27 mouse cellular contexts compared by ENCODE assay signal in genomic region chr14:34930040-34930719, GRCm38 (mm10).
DNase-seq lines count a peak whose midpoint lies in the region; ATAC-seq and TF ChIP-seq lines count a peak whose summit lies in the region.
"Had no signal": no experiment of that assay in that cellular context is flagged by ENCODE, and none has a peak within 500 bp of the region (broad histone marks: within the 10 kb centered on the region; RNA-seq: fewer than 3 reads in every experiment).

No protein-coding gene starts in this region.

- H3K9ac ChIP-seq in liver, postnatal 0 days (replicated peaks) = no peak overlapping the region
- no peak overlapping the region for H3K9ac ChIP-seq in liver, embryonic 11.5 days (ENCODE audit: low read depth, low read length)
- H3K9ac ChIP-seq: forebrain, embryonic 13.5 days; limb, embryonic 12.5 days; liver, embryonic 13.5 days; lung, embryonic 15.5 days; neural tube, embryonic 13.5 days had no signal

- WGBS in liver, postnatal 0 days (ENCODE audit: insufficient replicate concordance) = 73% methylated on average over 8 of the region's 8 CpGs
- WGBS in liver, embryonic 11.5 days = 76% methylated on average over 8 of the region's 8 CpGs

- no peaks in the 10 kb centered on the region for H3K27me3 ChIP-seq in liver, postnatal 0 days (ENCODE audit: insufficient read depth, low read length)
- no peaks in the 10 kb centered on the region for H3K27me3 ChIP-seq in liver, embryonic 11.5 days (replicated peaks; ENCODE audit: control insufficient read depth, insufficient read depth, low read length)
- H3K27me3 ChIP-seq: forebrain, embryonic 13.5 days; liver, embryonic 13.5 days; lung, embryonic 15.5 days; neural tube, embryonic 13.5 days; Patski had no signal

- no peak overlapping the region for H3K4me2 ChIP-seq in liver, postnatal 0 days (ENCODE audit: low read depth, low read length)
- no peak overlapping the region for H3K4me2 ChIP-seq in liver, embryonic 11.5 days
- H3K4me2 ChIP-seq: forebrain, embryonic 13.5 days; limb, embryonic 12.5 days; liver, embryonic 13.5 days; lung, embryonic 15.5 days; neural tube, embryonic 13.5 days had no signal

- TF ChIP-seq CTCF in liver, postnatal 0 days (IDR thresholded peaks at IDR 0.05; ENCODE audit: low read depth) = 0 out of 2 replicates have a peak, but pooled peaks have one; percentile 8

- peak; percentile 54 for DNase-seq in cerebellum, adult 11-12 months
- DNase-seq in cerebellum, postnatal 4 days (ENCODE audit: low spot score in 2 of 2) = no peak
- DNase-seq in liver, postnatal 0 days = no peak
- no peak for DNase-seq in liver, embryonic 11.5 days (ENCODE audit: low spot score)
- DNase-seq in cerebellum, postnatal 36 days = peak; percentile 19 to 33
- no peak for DNase-seq in embryo, embryonic 10.5 days (ENCODE audit: low spot score)
- DNase-seq in spleen, postnatal 36 days (ENCODE audit: low spot score in 2 of 2) = no peak
- DNase-seq: adrenal gland, postnatal 10 days; gastrocnemius, postnatal 14 days; heart, adult 18-20 months; heart, postnatal 4 days; kidney, adult 9 months; kidney, postnatal 36 days; liver, embryonic 13.5 days; lung, postnatal 4 days; right cerebral cortex, adult 18-20 months; thymus, postnatal 14 days had no signal

- no peaks in the 10 kb centered on the region for H3K36me3 ChIP-seq in liver, postnatal 0 days (replicated peaks; ENCODE audit: insufficient read depth, low read length)
- H3K36me3 ChIP-seq in liver, embryonic 11.5 days (ENCODE audit: control insufficient read depth, insufficient read depth, low read length) = no peaks in the 10 kb centered on the region
- H3K36me3 ChIP-seq: limb, embryonic 12.5 days; liver, embryonic 13.5 days; lung, embryonic 15.5 days; midbrain, embryonic 10.5 days; neural tube, embryonic 13.5 days had no signal

- H3K27ac ChIP-seq in liver, postnatal 0 days (ENCODE audit: low read depth) = no peak overlapping the region
- no peak overlapping the region for H3K27ac ChIP-seq in liver, embryonic 11.5 days (ENCODE audit: low read depth, low read length)
- H3K27ac ChIP-seq: forebrain, embryonic 13.5 days; left cerebral cortex, adult 2 months; limb, embryonic 12.5 days; liver, embryonic 13.5 days; lung, embryonic 15.5 days; midbrain, embryonic 10.5 days; neural tube, embryonic 13.5 days had no signal

- no peak for TF ChIP-seq EP300 in liver, postnatal 0 days (IDR thresholded peaks at IDR 0.05; ENCODE audit: low read depth)

- no peaks in the 10 kb centered on the region for H3K4me1 ChIP-seq in liver, postnatal 0 days (ENCODE audit: insufficient read depth)
- no peaks in the 10 kb centered on the region for H3K4me1 ChIP-seq in liver, embryonic 11.5 days (replicated peaks; ENCODE audit: control insufficient read depth, insufficient read depth, low read length)
- H3K4me1 ChIP-seq: liver, embryonic 13.5 days; lung, embryonic 15.5 days had no signal

- ATAC-seq in liver, postnatal 0 days = no peak
- ATAC-seq in liver, embryonic 11.5 days (replicated peaks; ENCODE audit: low FRiP score) = no peak
- no peak for ATAC-seq in megakaryocyte, adult 5-6 weeks (ENCODE audit: poor library complexity, severe bottlenecking)
- ATAC-seq: activated CD4-positive, CD25-positive, alpha-beta regulatory T cell, adult 4 months; CD4-positive, CD25-positive, alpha-beta regulatory T cell, adult 4 months; forebrain, embryonic 13.5 days; Patski had no signal

- no peak overlapping the region for H3K4me3 ChIP-seq in liver, postnatal 0 days (ENCODE audit: low read depth, low read length)
- no peak overlapping the region for H3K4me3 ChIP-seq in liver, embryonic 11.5 days (ENCODE audit: low read depth, low read length)
- H3K4me3 ChIP-seq: forebrain, embryonic 13.5 days; left cerebral cortex, adult 2 months; limb, embryonic 12.5 days; liver, embryonic 13.5 days; lung, embryonic 15.5 days; midbrain, embryonic 10.5 days; neural tube, embryonic 13.5 days had no signal

- H3K9me3 ChIP-seq in liver, postnatal 0 days (ENCODE audit: low read length) = no peaks in the 10 kb centered on the region
- H3K9me3 ChIP-seq in liver, embryonic 11.5 days (ENCODE audit: control insufficient read depth, low read length) = no peaks in the 10 kb centered on the region
- H3K9me3 ChIP-seq: forebrain, embryonic 13.5 days; limb, embryonic 12.5 days; liver, embryonic 13.5 days; lung, embryonic 15.5 days; midbrain, embryonic 10.5 days; neural tube, embryonic 13.5 days had no signal

Comparison
In these comparisons a context has a peak if more than half of its experiments do, and no peak if none do; other contexts are left out.
1. DNase-seq: peak in cerebellum, adult 11-12 months (single experiment) and cerebellum, postnatal 36 days (2 of 2); none in cerebellum, postnatal 4 days (0 of 2), liver, postnatal 0 days (single experiment), liver, embryonic 11.5 days (single experiment), embryo, embryonic 10.5 days (single experiment) and spleen, postnatal 36 days (0 of 2).